Mouse (Mus musculus) T-cell, adult 2 months (primary cell): ENCODE measurements around the gene Dpf1.

Experiments used
- DNase-seq: peaks from one replicate; pipeline ENCODE4 v3.0.0; 2022; ENCODE audit warnings: low spot score

Dpf1 gene

GRCm38 (mm10) chr7:29288942-29289638 is 14.7 kb upstream of the Dpf1 start, which contains the start of gene Ppp1r14a:
TSS of gene Ppp1r14a (plus strand) at chr7:29289308.
- DNase-seq, result peak; percentile 51

- DNase-seq, result no peak
Measured at GRCm38 (mm10) chr7:29289856-29290255, 13.9 kb upstream of the Dpf1 start.

- DNase-seq, result no peak
Measured at GRCm38 (mm10) chr7:29290691-29291485, 12.9 kb upstream of the Dpf1 start.

- DNase-seq, result no peak
Measured at GRCm38 (mm10) chr7:29291616-29292457, 11.9 kb upstream of the Dpf1 start.

- DNase-seq, result no peak
Measured at GRCm38 (mm10) chr7:29292458-29293098, 11.2 kb upstream of the Dpf1 start.

- DNase-seq, result no peak
Measured at GRCm38 (mm10) chr7:29293131-29294065, 10.4 kb upstream of the Dpf1 start.

GRCm38 (mm10) chr7:29294111-29294761 is 9.5 kb upstream of the Dpf1 start:
- DNase-seq, result no peak

- DNase-seq, result no peak
Measured at GRCm38 (mm10) chr7:29295861-29296647, 7.7 kb upstream of the Dpf1 start.

- peak; percentile 61 for DNase-seq
Measured at GRCm38 (mm10) chr7:29296998-29297397, 6.8 kb upstream of the Dpf1 start.

- DNase-seq, result peak; percentile 32
Measured at GRCm38 (mm10) chr7:29301127-29301566, 2.6 kb upstream of the Dpf1 start.

- no peak for DNase-seq
Measured at GRCm38 (mm10) chr7:29302641-29303040, 1.1 kb upstream of the Dpf1 start.

- DNase-seq, result no peak
Measured at GRCm38 (mm10) chr7:29304463-29305262, 912 bp downstream of the Dpf1 start.

GRCm38 (mm10) chr7:29305263-29305988 is 1.7 kb downstream of the Dpf1 start:
- no peak for DNase-seq

GRCm38 (mm10) chr7:29306108-29306507 is 2.4 kb downstream of the Dpf1 start:
- no peak for DNase-seq

- DNase-seq, result peak; percentile 41
Measured at GRCm38 (mm10) chr7:29306619-29307018, 2.9 kb downstream of the Dpf1 start.

- peak; percentile 43 for DNase-seq
Measured at GRCm38 (mm10) chr7:29307350-29308104, 3.8 kb downstream of the Dpf1 start.

- DNase-seq, result no peak
Measured at GRCm38 (mm10) chr7:29309221-29309721, 5.5 kb downstream of the Dpf1 start.
